Mouse (Mus musculus) C2C12 (cell line): ENCODE measurements around the gene Mfsd2b.

Source experiments
- CEBPB ChIP-seq: IDR thresholded peaks from one replicate; pipeline ENCODE4 v1.6.1; 2011; ENCODE audit warnings: low read depth, mild to moderate bottlenecking, control low read depth, moderate library complexity
- CTCF ChIP-seq: IDR thresholded peaks from one replicate; pipeline ENCODE4 v1.5.1; 2011; ENCODE audit not compliant: control insufficient read depth, insufficient read depth, insufficient read length
- MYOD1 ChIP-seq: IDR thresholded peaks from one replicate; pipeline ENCODE4 v1.6.1; 2011; ENCODE audit warnings: low read depth; ENCODE audit not compliant: control insufficient read depth, insufficient read length

DNA sequence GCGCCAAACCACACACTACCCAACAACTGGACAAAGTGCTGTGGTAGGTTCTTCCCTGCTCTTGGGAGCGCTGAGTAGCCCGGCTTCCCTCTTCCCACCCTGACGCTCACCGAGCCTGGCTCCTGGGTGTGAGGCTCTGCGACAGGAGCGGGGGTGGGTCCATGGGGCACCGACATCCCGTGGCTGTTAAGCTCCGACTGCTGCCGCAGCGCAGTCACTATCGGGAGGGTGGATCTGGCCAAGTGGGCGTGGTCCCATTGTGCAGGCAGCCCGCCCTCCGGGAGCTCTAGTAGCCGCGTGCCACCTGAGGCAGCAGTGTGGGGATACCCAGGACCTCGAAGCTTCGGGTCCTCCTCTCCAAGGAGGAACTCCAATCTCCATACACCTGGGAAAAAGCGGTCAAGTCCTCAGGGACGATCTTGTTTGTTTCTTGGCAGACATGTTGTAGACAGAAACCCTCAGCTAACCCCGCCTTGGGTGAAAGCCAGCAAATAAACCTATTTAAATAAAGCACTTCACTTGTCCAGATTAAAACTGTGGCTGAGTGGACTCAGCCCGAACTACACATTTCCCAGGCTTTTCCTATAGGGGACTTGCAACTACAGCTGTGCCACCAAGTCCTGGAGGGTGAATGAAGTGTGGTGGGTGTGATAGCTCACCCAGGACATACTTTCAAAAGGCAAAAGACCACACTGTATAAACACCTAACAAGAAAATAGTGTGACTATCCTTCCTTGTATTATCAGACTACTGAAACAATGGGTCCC, at the start of gene Mfsd2b:
- TF ChIP-seq CTCF (no peak), CEBPB (no peak), MYOD1 (no peak)
